Mouse (Mus musculus): ENCODE data around the gene Morn2.
"Not testable (repeated sequence)": the region's sequence is repeated elsewhere in the genome, so short reads cannot be mapped to it uniquely, and the experiment has no call there.

Morn2 gene

GRCm38 (mm10) chr17:80290074-80290657, at the start of gene Morn2, which contains the start of gene Dhx57:
TSS of gene Morn2 (plus strand) at chr17:80290203.
TSS of gene Dhx57 (minus strand) at chr17:80290476.
- peak; percentile 96 for DNase-seq

- no peak for DNase-seq
Observed at GRCm38 (mm10) chr17:80241594-80241993, 48.4 kb upstream of the Morn2 start.

GRCm38 (mm10) chr17:80243116-80243515, 46.9 kb upstream of the Morn2 start:
- no peak for DNase-seq

- peak; percentile 23 for DNase-seq
Observed at GRCm38 (mm10) chr17:80252757-80253525, 37.1 kb upstream of the Morn2 start.

- DNase-seq = no peak
Observed at GRCm38 (mm10) chr17:80254421-80254820, 35.6 kb upstream of the Morn2 start.

- no peak for DNase-seq
Observed at GRCm38 (mm10) chr17:80255208-80255607, 34.8 kb upstream of the Morn2 start.

GRCm38 (mm10) chr17:80267065-80267464, 22.9 kb upstream of the Morn2 start:
- DNase-seq = no peak

- DNase-seq = no peak
Observed at GRCm38 (mm10) chr17:80268151-80268550, 21.9 kb upstream of the Morn2 start.

- DNase-seq = not testable (repeated sequence)
Observed at GRCm38 (mm10) chr17:80270622-80271021, 19.4 kb upstream of the Morn2 start.

GRCm38 (mm10) chr17:80278255-80278654, 11.7 kb upstream of the Morn2 start:
- no peak for DNase-seq

GRCm38 (mm10) chr17:80279340-80280070, 10.5 kb upstream of the Morn2 start:
- no peak for DNase-seq

- DNase-seq = no peak
Observed at GRCm38 (mm10) chr17:80284446-80284845, 5.6 kb upstream of the Morn2 start.

GRCm38 (mm10) chr17:80288012-80288411, 2.0 kb upstream of the Morn2 start:
- no peak for DNase-seq

GRCm38 (mm10) chr17:80289280-80290073, 526 bp upstream of the Morn2 start:
- DNase-seq = no peak

- DNase-seq = peak; percentile 49
Observed at GRCm38 (mm10) chr17:80291148-80291547, 1.1 kb downstream of the Morn2 start.

- no peak for DNase-seq
Observed at GRCm38 (mm10) chr17:80295258-80295657, 5.3 kb downstream of the Morn2 start.

- DNase-seq = no peak
Observed at GRCm38 (mm10) chr17:80298844-80299243, 8.8 kb downstream of the Morn2 start.

- DNase-seq = no peak
Observed at GRCm38 (mm10) chr17:80307251-80307650, 17.2 kb downstream of the Morn2 start, which contains the start of gene Arhgef33. TSS of gene Arhgef33 (plus strand) at chr17:80307407.

GRCm38 (mm10) chr17:80311761-80312160, 21.8 kb downstream of the Morn2 start:
- DNase-seq = no peak

GRCm38 (mm10) chr17:80312405-80312804, 22.4 kb downstream of the Morn2 start:
- no peak for DNase-seq

- no peak for DNase-seq
Observed at GRCm38 (mm10) chr17:80322228-80322627, 32.2 kb downstream of the Morn2 start.

GRCm38 (mm10) chr17:80323015-80323414, 33.0 kb downstream of the Morn2 start:
- DNase-seq = no peak

GRCm38 (mm10) chr17:80323658-80324057, 33.7 kb downstream of the Morn2 start:
- no peak for DNase-seq

Data from layer of hippocampus, adult 9-11 months (tissue).